Mouse (Mus musculus): ENCODE measurements around the gene 4933417A18Rik. TPM values are rescaled to one million over a fixed set of nuclear protein-coding genes. Genes with fewer than 3 reads are reported as not detected.
"Not testable (repeated sequence)": the region's sequence is repeated elsewhere in the genome, so short reads cannot be mapped to it uniquely, and the experiment has no call there.

4933417A18Rik gene
- polyA plus RNA-seq, 1 experiment: not detected

GRCm38 (mm10) chr13:34942370-34942769 is 18.2 kb downstream of the 4933417A18Rik start:
- no peaks in the 10 kb centered on the region for H3K4me1 ChIP-seq (ENCODE audit: control insufficient read depth, insufficient read depth, low read length)
- H3K4me3 ChIP-seq (ENCODE audit: insufficient read depth, low read length): no peak overlapping the region
- TF ChIP-seq POLR2A (IDR thresholded peaks at IDR 0.05; ENCODE audit: extremely low read depth, insufficient read depth, low read length) (no peak), CTCF (IDR thresholded peaks at IDR 0.05; ENCODE audit: extremely low read depth, insufficient read depth, low read length) (no peak)
- no peak overlapping the region for H3K27ac ChIP-seq (ENCODE audit: insufficient read depth, low read length)

- not testable (repeated sequence) for H3K4me3 ChIP-seq (ENCODE audit: insufficient read depth, low read length); H3K27ac ChIP-seq (ENCODE audit: insufficient read depth, low read length); H3K4me1 ChIP-seq (ENCODE audit: control insufficient read depth, insufficient read depth, low read length)
These were observed 27.2 kb downstream of the 4933417A18Rik start for GRCm38 (mm10) chr13:34951437-34951836.

- TF ChIP-seq POLR2A (IDR thresholded peaks at IDR 0.05; ENCODE audit: extremely low read depth, insufficient read depth, low read length) (no peak), CTCF (IDR thresholded peaks at IDR 0.05; ENCODE audit: extremely low read depth, insufficient read depth, low read length) (no peak)
These were observed 32.7 kb downstream of the 4933417A18Rik start for GRCm38 (mm10) chr13:34956901-34957300.

GRCm38 (mm10) chr13:34958158-34958557 is 33.9 kb downstream of the 4933417A18Rik start:
- not testable (repeated sequence) for H3K4me3 ChIP-seq (ENCODE audit: insufficient read depth, low read length); H3K27ac ChIP-seq (ENCODE audit: insufficient read depth, low read length)

More at GRCm38 (mm10) chr13:34956901-34957300, 32.7 kb downstream of the 4933417A18Rik start:
- no peaks in the 10 kb centered on the region for H3K4me1 ChIP-seq (ENCODE audit: control insufficient read depth, insufficient read depth, low read length)
- H3K4me3 ChIP-seq (ENCODE audit: insufficient read depth, low read length): no peak overlapping the region
- no peak overlapping the region for H3K27ac ChIP-seq (ENCODE audit: insufficient read depth, low read length)

GRCm38 (mm10) chr13:34960996-34961770 is 37.0 kb downstream of the 4933417A18Rik start:
- Histone ChIP-seq H3K4me3 (ENCODE audit: insufficient read depth, low read length) (no peak overlapping the region), H3K27ac (ENCODE audit: insufficient read depth, low read length) (no peak overlapping the region), H3K4me1 (ENCODE audit: control insufficient read depth, insufficient read depth, low read length) (peaks cover 2% of the 10 kb centered on the region)
- TF ChIP-seq CTCF (IDR thresholded peaks at IDR 0.05; ENCODE audit: extremely low read depth, insufficient read depth, low read length) (no peak), POLR2A (IDR thresholded peaks at IDR 0.05; ENCODE audit: extremely low read depth, insufficient read depth, low read length) (no peak)

More at GRCm38 (mm10) chr13:34958158-34958557, 33.9 kb downstream of the 4933417A18Rik start:
- H3K4me1 ChIP-seq (ENCODE audit: control insufficient read depth, insufficient read depth, low read length): not testable (repeated sequence)

GRCm38 (mm10) chr13:34963511-34964397 is 39.5 kb downstream of the 4933417A18Rik start, which contains the start of gene Eci3:
Eci3 (minus strand) TSS chr13:34963810.
- Histone ChIP-seq H3K4me1 (ENCODE audit: control insufficient read depth, insufficient read depth, low read length) (peaks cover 2% of the 10 kb centered on the region), H3K4me3 (ENCODE audit: insufficient read depth, low read length) (no peak within 1 kb of the TSS), H3K27ac (ENCODE audit: insufficient read depth, low read length) (no peak within 1 kb of the TSS)
- TF ChIP-seq POLR2A (IDR thresholded peaks at IDR 0.05; ENCODE audit: extremely low read depth, insufficient read depth, low read length) (no peak), CTCF (IDR thresholded peaks at IDR 0.05; ENCODE audit: extremely low read depth, insufficient read depth, low read length) (no peak)

- peaks cover 2% of the 10 kb centered on the region for H3K4me1 ChIP-seq (ENCODE audit: control insufficient read depth, insufficient read depth, low read length)
- TF ChIP-seq CTCF (IDR thresholded peaks at IDR 0.05; ENCODE audit: extremely low read depth, insufficient read depth, low read length): no peak
- TF ChIP-seq POLR2A (IDR thresholded peaks at IDR 0.05; ENCODE audit: extremely low read depth, insufficient read depth, low read length): no peak
- no peak overlapping the region for H3K4me3 ChIP-seq (ENCODE audit: insufficient read depth, low read length)
- no peak overlapping the region for H3K27ac ChIP-seq (ENCODE audit: insufficient read depth, low read length)
These were observed 40.2 kb downstream of the 4933417A18Rik start for GRCm38 (mm10) chr13:34964419-34964818.

GRCm38 (mm10) chr13:34964866-34965265 is 40.7 kb downstream of the 4933417A18Rik start:
- Histone ChIP-seq H3K4me1 (ENCODE audit: control insufficient read depth, insufficient read depth, low read length) (peaks cover 2% of the 10 kb centered on the region), H3K27ac (ENCODE audit: insufficient read depth, low read length) (no peak overlapping the region), H3K4me3 (ENCODE audit: insufficient read depth, low read length) (no peak overlapping the region)
- TF ChIP-seq CTCF (IDR thresholded peaks at IDR 0.05; ENCODE audit: extremely low read depth, insufficient read depth, low read length) (no peak), POLR2A (IDR thresholded peaks at IDR 0.05; ENCODE audit: extremely low read depth, insufficient read depth, low read length) (no peak)

GRCm38 (mm10) chr13:34965647-34966046 is 41.4 kb downstream of the 4933417A18Rik start:
- not testable (repeated sequence) for H3K4me1 ChIP-seq (ENCODE audit: control insufficient read depth, insufficient read depth, low read length); H3K4me3 ChIP-seq (ENCODE audit: insufficient read depth, low read length); H3K27ac ChIP-seq (ENCODE audit: insufficient read depth, low read length)

- not testable (repeated sequence) for H3K4me1 ChIP-seq (ENCODE audit: control insufficient read depth, insufficient read depth, low read length); H3K4me3 ChIP-seq (ENCODE audit: insufficient read depth, low read length); H3K27ac ChIP-seq (ENCODE audit: insufficient read depth, low read length)
These were observed 48.2 kb downstream of the 4933417A18Rik start for GRCm38 (mm10) chr13:34972456-34972855.

Measured in cortical plate, adult 2 months (tissue).